Mouse (Mus musculus): ENCODE data around the gene Bglap2. TPM values are rescaled to one million over a fixed set of nuclear protein-coding genes. Genes with fewer than 3 reads are reported as not detected.

The Bglap2 gene
- total and polyA plus RNA-seq, 3 experiments = not detected

DNA sequence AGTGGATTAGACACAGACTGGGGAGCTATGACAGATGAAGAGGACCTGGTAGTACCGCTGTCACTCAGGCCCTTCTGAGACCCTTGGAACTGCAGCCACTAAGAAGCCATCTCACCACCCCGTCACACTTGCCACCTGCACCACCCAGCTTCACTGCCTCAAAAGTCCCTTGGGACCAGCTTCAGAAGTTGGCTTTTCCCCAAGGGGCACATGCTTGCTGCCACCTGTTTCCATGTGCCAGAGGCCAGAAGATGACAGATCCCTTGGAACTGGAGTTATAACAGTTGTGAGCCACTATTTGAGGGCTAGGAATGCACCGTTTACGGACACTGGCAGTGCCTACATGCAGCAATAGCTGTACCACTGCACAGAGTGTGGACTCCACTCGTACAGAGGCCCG, 16.8 kb upstream of the Bglap2 start:
- peaks cover 23 to 88% of the 10 kb centered on the region in 2 experiments for H3K36me3 ChIP-seq (replicated peaks in 1 of 2; ENCODE audit: control insufficient read depth in 1 of 2, insufficient read depth in 1 of 2, low read length in 1 of 2)
- in situ Hi-C loops (cut with MboI; ENCODE audit: low pct_ligation_motif_present, low pct_unique_long_range_greater_than_20kb, low sequenced_read_pairs) (no loop called here), dilution Hi-C loops (cut with MboI; ENCODE audit: extremely low pct_ligation_motif_present, extremely low pct_unique_long_range_greater_than_20kb, low sequenced_read_pairs) (no loop called here)
- no peak overlapping the region for H3K27ac ChIP-seq (ENCODE audit: insufficient read depth, low read depth)
- 0 out of 2 replicates have a peak, but pooled peaks have one; percentile 19 for TF ChIP-seq MYC (IDR thresholded peaks at IDR 0.05; ENCODE audit: low read depth, low read length)
- TF ChIP-seq CHD2 (IDR thresholded peaks at IDR 0.05; ENCODE audit: low read length) = no peak
- no peak for TF ChIP-seq ZKSCAN1 (IDR thresholded peaks at IDR 0.05; ENCODE audit: borderline replicate concordance, low read depth, low read length)
- 0 out of 2 replicates have a peak, but pooled peaks have one; percentile 36 for TF ChIP-seq TCF12 (IDR thresholded peaks at IDR 0.05; ENCODE audit: low read depth, low read length)
- TF ChIP-seq RCOR1 (conservative IDR thresholded peaks at IDR 0.05; ENCODE audit: low read depth, low read length) = no peak
- no peak for TF ChIP-seq NRF1 (IDR thresholded peaks at IDR 0.05; ENCODE audit: low read depth, low read length)
- TF ChIP-seq E2F4 (IDR thresholded peaks at IDR 0.05; ENCODE audit: insufficient replicate concordance, low read depth, low read length) = no peak
- no peak for TF ChIP-seq MEF2A (IDR thresholded peaks at IDR 0.05; ENCODE audit: borderline replicate concordance, low read depth, low read length)
- no peak for TF ChIP-seq JUN (IDR thresholded peaks at IDR 0.05; ENCODE audit: insufficient read depth, low read depth, low read length)
- H3K27me3 ChIP-seq (replicated peaks) = no peaks in the 10 kb centered on the region
- peak overlapping the region in 2 of 3 experiments; percentile 4 to 38 for H3K4me3 ChIP-seq (replicated peaks in 1 of 3; ENCODE audit: low read depth in 2 of 3, low read length in 2 of 3, poor library complexity in 1 of 3)
- DNase-seq (ENCODE audit: extremely low read depth) = peak; percentile 65
- H3K9ac ChIP-seq (ENCODE audit: insufficient read depth, low read depth) = no peak overlapping the region
- H3K4me1 ChIP-seq (ENCODE audit: control insufficient read depth in 1 of 2, insufficient read depth in 2 of 2) = peaks cover 13 to 40% of the 10 kb centered on the region in 2 experiments
- peaks cover 5% of the 10 kb centered on the region for H3K9me3 ChIP-seq (replicated peaks; ENCODE audit: low read length)
- no peak overlapping the region for H3K4me2 ChIP-seq (ENCODE audit: insufficient read depth, low read depth, poor library complexity, severe bottlenecking)
- no peaks in the 10 kb centered on the region for H3K79me2 ChIP-seq (replicated peaks; ENCODE audit: control insufficient read depth, extremely low read depth, insufficient read depth, poor library complexity, severe bottlenecking)

DNA sequence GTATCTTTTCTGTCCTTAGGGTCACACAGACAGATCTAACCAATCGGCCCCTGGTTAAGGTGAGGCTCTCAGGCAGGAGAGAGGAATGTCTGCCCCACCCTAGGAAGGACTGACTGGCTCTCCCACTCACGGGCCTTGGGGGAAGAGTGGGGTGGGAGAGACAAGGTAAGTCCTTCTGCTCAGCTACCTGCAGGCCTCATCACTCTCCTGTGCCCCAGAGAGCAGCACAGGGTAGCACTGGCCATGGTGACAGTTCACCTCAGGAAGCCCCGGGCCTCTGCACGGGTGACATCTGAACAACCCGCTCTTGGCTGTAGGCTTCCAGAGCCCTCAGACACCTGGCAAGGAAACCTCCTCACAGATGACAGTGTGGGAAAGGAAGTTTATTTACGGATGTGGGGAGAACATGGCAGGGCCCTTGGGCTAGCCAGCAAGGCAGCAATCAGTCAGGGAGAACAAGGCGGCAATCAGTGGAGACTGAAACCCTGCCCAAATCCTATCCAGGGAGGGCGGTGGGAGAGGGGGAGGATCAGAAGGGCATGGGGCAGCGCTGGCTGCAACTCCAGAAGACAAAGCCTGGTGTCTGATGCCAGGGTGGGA, 15.4 kb upstream of the Bglap2 start:
- Histone ChIP-seq H3K79me2 (replicated peaks; ENCODE audit: control insufficient read depth, extremely low read depth, insufficient read depth, poor library complexity, severe bottlenecking) (no peaks in the 10 kb centered on the region), H3K9ac (ENCODE audit: insufficient read depth, low read depth) (no peak overlapping the region), H3K27me3 (replicated peaks) (no peaks in the 10 kb centered on the region), H3K4me3 (replicated peaks in 1 of 3; ENCODE audit: low read depth in 2 of 3, low read length in 2 of 3, poor library complexity in 1 of 3) (no peak overlapping the region), H3K4me1 (ENCODE audit: control insufficient read depth in 1 of 2, insufficient read depth in 2 of 2) (peaks cover 13 to 37% of the 10 kb centered on the region in 2 experiments), H3K4me2 (ENCODE audit: insufficient read depth, low read depth, poor library complexity, severe bottlenecking) (no peak overlapping the region), H3K27ac (ENCODE audit: insufficient read depth, low read depth) (no peak overlapping the region), H3K9me3 (replicated peaks; ENCODE audit: low read length) (peaks cover 5% of the 10 kb centered on the region), H3K36me3 (replicated peaks in 1 of 2; ENCODE audit: control insufficient read depth in 1 of 2, insufficient read depth in 1 of 2, low read length in 1 of 2) (peaks cover 22 to 82% of the 10 kb centered on the region in 2 experiments)
- DNase-seq (ENCODE audit: extremely low read depth) = no peak
- dilution Hi-C loops (cut with MboI; ENCODE audit: extremely low pct_ligation_motif_present, extremely low pct_unique_long_range_greater_than_20kb, low sequenced_read_pairs) (no loop called here), in situ Hi-C loops (cut with MboI; ENCODE audit: low pct_ligation_motif_present, low pct_unique_long_range_greater_than_20kb, low sequenced_read_pairs) (no loop called here)
- TF ChIP-seq NELFE (IDR thresholded peaks at IDR 0.05; ENCODE audit: low read depth, low read length) (no peak), KAT2A (IDR thresholded peaks at IDR 0.05; ENCODE audit: insufficient replicate concordance, low read length) (no peak), SIN3A (IDR thresholded peaks at IDR 0.05; ENCODE audit: low read length) (no peak), MYC (IDR thresholded peaks at IDR 0.05; ENCODE audit: low read depth, low read length) (no peak), ZKSCAN1 (IDR thresholded peaks at IDR 0.05; ENCODE audit: borderline replicate concordance, low read depth, low read length) (no peak), HCFC1 (IDR thresholded peaks at IDR 0.05; ENCODE audit: low read depth, low read length) (no peak), PAX5 (IDR thresholded peaks at IDR 0.05; ENCODE audit: low read length) (no peak), BHLHE40 (IDR thresholded peaks at IDR 0.05; ENCODE audit: low read depth, low read length) (no peak), MXI1 (IDR thresholded peaks at IDR 0.05; ENCODE audit: low read depth, low read length) (no peak), MEF2A (IDR thresholded peaks at IDR 0.05; ENCODE audit: borderline replicate concordance, low read depth, low read length) (no peak), EP300 (IDR thresholded peaks at IDR 0.05; ENCODE audit: low read length) (no peak), RCOR1 (conservative IDR thresholded peaks at IDR 0.05; ENCODE audit: low read depth, low read length) (no peak), ELF1 (IDR thresholded peaks at IDR 0.05; ENCODE audit: low read depth, low read length) (no peak), NRF1 (IDR thresholded peaks at IDR 0.05; ENCODE audit: low read depth, low read length) (no peak), ZC3H11A (IDR thresholded peaks at IDR 0.05; ENCODE audit: low read depth, low read length) (no peak), JUN (IDR thresholded peaks at IDR 0.05; ENCODE audit: insufficient read depth, low read depth, low read length) (no peak), CTCF (conservative IDR thresholded peaks at IDR 0.05 in 1 of 2, IDR thresholded peaks at IDR 0.05 in 1 of 2; ENCODE audit: low read depth in 2 of 2, low read length in 2 of 2) (no peak)
